Mouse (Mus musculus): Measurements from ENCODE around the gene Efs. TPM values are rescaled to one million over a fixed set of nuclear protein-coding genes. Genes with fewer than 3 reads are reported as not detected.
"Not testable (repeated sequence)": the region's sequence is repeated elsewhere in the genome, so short reads cannot be mapped to it uniquely, and the experiment has no call there.

The Efs gene
- total RNA-seq (2021): 1 to 10 TPM in 1 of 2 experiments, under 1 TPM in 1; 0.78 to 1.5 TPM
- long read RNA-seq, experiment 1: 0 reads
- long read RNA-seq, experiment 2: 0 reads

GRCm38 (mm10) chr14:54925349-54926342, at the start of gene Efs:
Gene Efs, minus strand, starts transcription at chr14:54926126.
- DNase-seq (ENCODE audit: low spot score): peak; percentile 66

DNA sequence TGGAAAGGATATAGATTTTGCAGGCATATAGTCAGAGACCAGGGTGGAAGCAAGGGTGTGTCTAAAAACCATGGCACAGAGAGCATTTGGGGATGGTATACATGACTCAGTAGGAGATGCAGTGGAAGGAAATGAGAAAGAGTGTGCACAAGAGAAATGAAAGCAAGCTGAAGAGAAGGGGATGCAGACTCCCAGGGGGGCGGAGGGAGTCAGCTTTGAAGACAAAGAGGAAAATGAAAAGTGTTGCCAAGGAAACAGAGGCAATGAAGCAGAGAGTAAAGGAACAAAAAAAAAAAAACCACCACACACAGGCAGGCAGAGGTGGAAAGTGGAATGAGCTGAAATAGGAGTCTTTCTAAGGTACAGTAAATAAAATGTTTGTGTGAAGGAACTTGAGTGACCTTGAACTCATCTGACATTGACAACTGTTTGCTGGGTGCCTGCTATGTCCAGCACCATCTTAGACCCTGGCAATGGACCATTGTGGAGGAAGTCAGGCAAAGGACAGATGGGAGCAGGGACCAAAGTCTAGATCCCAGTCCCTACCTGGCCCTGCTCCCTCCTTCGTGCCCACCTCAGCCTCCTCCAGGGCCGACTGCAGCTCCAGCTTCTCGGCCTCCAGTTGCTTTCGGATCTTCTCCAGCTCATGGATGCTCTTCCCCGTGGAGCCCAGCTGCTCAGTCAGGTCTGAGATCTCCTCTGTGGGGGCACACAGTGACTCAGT, 48.3 kb upstream of the Efs start:
- DNase-seq (ENCODE audit: low spot score): no peak

DNA sequence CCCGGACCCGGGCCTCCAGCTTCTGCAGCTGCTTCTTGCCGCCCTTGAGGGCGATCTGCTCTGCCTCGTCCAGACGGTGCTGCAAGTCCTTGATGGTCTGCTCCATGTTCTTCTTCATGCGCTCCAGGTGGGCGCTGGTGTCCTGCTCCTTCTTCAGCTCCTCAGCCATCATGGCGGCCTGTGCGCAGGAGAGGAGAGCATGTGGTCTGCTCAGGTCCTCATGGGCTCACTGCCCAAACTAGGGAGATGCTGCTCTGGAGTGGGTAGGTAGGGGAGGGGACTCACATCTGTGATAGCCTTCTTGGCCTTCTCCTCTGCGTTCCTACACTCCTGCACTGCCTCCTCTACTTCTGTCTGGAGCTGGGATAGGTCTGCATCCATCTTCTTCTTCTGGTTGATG, 46.9 kb upstream of the Efs start:
- DNase-seq (ENCODE audit: low spot score): not testable (repeated sequence)

- no peak for DNase-seq (ENCODE audit: low spot score)
Measured at GRCm38 (mm10) chr14:54968344-54968743, 42.4 kb upstream of the Efs start.

DNA sequence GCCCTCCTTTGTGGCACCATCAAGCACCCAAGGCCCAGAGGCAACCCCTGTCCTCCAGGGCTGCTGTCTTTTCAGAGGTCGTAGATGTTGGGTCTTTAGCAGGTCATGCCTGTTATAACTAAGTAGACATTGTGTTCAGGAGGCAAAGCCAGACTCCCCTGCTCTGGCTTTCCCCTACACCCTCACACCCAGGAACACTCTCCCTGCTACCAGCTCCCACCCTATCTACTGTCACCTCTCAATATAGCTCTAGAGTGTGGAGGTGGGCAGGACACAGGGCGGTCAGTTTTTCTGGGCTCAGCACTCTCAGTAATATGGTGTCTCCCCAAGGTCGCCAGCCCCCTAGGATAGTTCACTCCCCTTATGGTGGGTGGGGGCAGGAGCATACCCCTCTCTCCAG, 41.9 kb upstream of the Efs start:
- no peak for DNase-seq (ENCODE audit: low spot score)

DNA sequence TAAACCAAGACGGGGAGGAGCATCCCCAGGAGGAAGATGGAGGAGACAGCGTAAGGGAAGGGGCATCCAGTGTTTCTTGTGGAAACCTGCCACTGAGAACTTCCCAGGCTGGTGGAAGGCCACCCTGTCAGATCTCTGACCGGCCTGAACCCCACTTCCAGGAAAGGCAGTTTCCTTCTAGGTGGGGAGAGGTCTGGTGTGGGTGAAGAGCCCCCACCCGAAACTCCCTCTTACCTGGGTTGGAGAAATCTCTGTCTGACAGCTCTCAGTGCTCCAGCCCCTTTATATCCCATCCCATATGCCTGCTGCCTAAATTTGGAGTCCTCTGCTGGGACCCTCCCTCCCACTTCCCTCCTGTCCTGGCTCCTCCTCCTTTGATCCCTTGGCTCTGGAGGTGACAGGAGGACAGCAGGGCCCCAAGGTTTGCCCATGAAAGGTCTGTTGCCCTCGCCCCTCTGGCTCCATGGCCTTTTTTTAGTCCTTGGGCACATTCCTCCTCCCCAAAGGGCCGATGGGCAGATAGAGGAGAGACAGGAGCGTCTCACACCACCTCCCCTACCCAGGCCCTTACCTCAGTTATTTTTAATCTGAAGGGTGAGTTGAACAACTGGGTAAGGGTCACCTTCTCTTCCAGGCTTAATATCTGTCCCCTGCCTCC, 40.5 kb upstream of the Efs start, which contains the start of gene Myh6:
TSS of gene Myh6 (minus strand) at position 608 of the 658 bp plus-strand sequence.
- no peak for DNase-seq (ENCODE audit: low spot score)

DNA sequence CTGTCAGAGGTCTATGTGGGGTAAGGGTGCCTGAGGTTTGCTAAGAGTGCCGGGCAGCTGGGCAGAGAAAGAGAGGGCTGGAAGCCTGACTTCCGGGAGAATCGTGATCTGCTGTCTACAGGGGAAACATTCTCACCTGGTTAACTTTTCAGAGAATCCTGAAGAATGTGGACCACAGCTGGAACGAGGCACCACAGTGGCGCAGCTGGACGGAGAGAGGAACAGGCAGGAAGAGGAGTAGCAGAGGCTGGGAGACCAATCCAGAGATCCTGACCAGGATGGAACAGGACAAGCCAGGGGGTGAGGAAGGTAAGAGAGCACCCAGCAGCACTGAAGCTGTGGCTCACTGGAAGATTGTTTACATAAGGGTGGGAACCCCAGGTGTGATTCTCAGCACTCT, 39.7 kb upstream of the Efs start:
- DNase-seq (ENCODE audit: low spot score): no peak

- DNase-seq (ENCODE audit: low spot score): no peak
Measured at GRCm38 (mm10) chr14:54965044-54965443, 39.1 kb upstream of the Efs start.

DNA sequence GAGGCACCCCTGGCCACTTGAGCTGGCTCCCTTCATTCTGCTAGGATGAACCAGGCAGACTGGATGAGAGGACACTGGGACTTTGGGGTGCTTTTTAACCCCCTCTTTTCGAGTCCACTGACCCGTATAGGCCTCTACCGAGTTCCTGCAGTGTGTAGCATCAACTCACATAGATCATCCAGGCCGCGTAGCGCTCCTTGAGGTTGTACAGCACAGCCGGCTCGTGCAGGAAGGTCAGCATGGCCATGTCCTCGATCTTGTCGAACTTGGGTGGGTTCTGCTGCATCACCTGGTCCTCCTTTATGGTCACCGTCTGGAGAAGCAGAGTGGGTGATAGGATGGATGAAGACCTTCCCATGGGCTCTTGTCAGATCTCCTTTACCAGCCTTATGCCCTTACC, 37.8 kb upstream of the Efs start:
- DNase-seq (ENCODE audit: low spot score): no peak

GRCm38 (mm10) chr14:54962714-54963113, 36.8 kb upstream of the Efs start:
- DNase-seq (ENCODE audit: low spot score): no peak

DNA sequence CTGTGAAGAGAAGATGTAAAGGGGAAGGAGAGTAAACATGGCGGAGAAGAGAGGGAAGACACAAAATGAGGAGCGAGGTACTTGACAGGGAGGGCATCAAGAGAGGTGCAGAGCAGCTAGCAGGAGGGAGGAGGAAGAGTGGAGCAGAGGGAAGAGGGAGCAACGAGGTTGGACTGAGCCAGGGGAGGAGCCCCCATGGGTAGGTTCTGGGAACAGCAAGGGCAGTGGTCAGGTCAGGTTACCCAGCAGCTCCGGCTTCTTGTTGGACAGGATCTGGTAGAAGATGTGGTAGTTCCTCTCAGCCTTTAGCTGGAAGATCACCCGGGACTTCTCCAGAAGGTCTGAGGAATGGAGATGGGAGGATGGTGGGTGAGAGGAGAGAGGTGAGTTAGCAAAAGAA, 35.6 kb upstream of the Efs start:
- DNase-seq (ENCODE audit: low spot score): no peak

DNA sequence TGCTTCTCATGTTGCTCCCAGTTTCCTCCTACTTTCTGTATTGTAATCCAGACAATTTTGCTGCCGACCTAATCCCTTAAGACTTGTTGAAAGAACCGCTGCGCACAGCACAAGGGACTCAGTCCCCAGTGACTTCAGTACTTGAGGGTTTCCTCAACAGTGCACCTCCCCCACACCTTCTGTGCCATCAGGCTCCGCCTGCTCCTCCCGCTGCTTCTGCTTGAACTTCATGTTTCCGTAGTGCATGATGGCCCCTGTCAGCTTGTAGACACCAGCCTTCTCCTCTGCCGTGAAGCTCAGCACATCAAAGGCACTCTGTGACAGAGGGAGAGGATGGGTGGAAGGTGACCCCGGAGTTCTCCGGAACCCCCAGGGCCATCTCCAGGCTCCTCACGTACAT, 34.8 kb upstream of the Efs start:
- no peak for DNase-seq (ENCODE audit: low spot score)

DNA sequence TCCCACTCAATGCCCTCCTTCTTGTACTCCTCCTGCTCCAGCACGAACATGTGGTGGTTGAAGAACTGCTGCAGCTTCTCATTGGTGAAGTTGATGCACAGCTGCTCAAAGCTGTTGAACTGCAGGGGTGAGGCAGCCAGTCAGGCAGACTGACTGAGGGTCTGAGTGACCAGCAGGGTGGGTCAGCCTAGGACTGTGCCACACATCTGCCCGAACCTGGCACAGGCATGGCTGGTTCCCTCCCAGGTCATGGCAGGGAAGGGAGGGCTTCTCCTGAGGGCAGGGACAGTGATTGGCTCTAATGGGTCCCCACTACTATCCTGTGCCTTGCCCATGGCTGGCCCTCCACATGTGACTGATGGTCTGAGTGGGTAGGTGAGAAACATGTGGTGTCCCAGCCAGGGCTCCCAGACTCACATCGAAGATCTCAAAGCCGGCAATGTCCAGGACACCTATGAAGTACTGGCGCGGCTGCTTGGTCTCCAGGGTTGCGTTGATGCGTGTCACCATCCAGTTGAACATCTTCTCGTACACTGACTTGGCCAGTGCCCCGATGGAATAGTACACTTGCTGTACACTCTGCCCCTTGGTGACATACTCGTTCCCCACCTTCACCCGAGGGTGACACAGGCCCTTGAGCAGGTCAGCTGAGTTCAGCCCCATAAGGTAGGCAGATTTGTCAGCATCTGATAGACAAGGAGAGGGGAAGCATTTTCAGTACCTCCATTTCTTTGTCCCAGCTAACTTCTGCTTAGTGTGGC, 34.1 kb upstream of the Efs start:
- not testable (repeated sequence) for DNase-seq (ENCODE audit: low spot score)

GRCm38 (mm10) chr14:54959197-54959596, 33.3 kb upstream of the Efs start:
- no peak for DNase-seq (ENCODE audit: low spot score)

DNA sequence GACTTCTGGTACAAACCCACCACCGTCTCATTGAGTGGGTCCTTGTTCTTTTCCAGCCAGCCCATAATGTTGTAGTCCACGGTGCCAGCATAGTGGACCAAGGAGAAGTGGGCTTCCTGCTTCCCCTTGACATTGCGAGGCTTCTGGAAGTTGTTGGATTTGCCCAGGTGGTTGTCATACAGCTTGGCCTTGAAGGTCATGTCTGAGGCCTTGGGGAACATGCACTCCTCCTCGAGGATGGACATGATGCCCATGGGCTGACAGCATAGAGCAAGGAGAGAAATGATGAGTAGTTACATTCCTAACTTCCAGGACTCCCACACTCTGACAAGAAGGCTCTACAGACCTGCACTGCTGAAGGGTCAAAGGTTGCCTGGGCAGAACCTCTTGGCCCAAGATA, 32.6 kb upstream of the Efs start:
- DNase-seq (ENCODE audit: low spot score): no peak

GRCm38 (mm10) chr14:54956533-54956932, 30.6 kb upstream of the Efs start:
- no peak for DNase-seq (ENCODE audit: low spot score)

DNA sequence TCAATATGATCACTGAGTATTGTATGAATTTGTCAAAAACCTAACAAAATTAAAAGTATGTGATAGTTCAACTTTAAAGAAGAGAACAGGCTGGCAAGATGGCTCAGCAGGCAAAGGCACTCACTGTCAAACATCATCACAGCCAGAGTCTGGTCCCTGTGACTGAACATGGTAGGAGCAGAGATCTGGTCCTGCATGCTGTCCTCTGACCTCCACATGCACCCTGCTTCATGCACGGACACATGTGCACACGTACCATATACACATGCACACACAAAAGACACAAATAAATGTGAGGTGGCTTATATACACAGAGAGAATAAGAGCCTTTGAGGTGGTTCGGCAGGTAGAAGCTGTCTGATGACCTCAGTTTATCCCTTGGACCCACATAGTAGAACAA, 29.6 kb upstream of the Efs start:
- no peak for DNase-seq (ENCODE audit: low spot score)

DNA sequence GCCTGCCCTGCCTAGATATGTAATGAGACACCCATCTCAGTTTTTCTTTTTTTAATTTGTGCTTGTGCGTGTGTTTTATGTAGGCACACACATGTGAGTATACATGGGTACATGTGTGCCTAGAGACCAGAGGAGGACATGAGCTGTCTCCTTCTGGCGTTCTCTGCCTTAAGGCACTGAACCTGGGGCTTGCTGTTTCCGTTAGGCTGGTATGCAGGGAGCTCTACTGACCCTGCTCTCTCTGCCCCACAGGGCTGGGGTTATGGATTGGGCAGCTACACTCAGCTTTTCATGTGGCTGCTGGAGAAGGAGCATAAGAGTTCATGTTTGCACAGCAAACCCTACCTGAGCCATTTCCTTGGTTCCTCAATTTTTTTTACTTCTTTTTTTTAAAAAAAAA, 28.5 kb upstream of the Efs start:
- no peak for DNase-seq (ENCODE audit: low spot score)

GRCm38 (mm10) chr14:54953664-54954206, 27.8 kb upstream of the Efs start:
- no peak for DNase-seq (ENCODE audit: low spot score)

- no peak for DNase-seq (ENCODE audit: low spot score)
Measured at GRCm38 (mm10) chr14:54951587-54951986, 25.7 kb upstream of the Efs start.

GRCm38 (mm10) chr14:54950493-54950892, 24.6 kb upstream of the Efs start:
- DNase-seq (ENCODE audit: low spot score): no peak

Measured in gastrocnemius, adult 18-20 months (tissue).